Mouse (Mus musculus) hindbrain, embryonic 10.5 days (tissue): ENCODE data around the gene Crxos. TPM values are rescaled to one million over a fixed set of nuclear protein-coding genes. Genes with fewer than 3 reads are reported as not detected.

Experiments
- DNase-seq: peaks from one replicate; pipeline ENCODE4 v3.0.0-alpha.2; 2017; ENCODE audit warnings: low spot score
- H3K27ac ChIP-seq: fragments of 300-500 bp; sonication (generic); 2 replicates; pipeline ENCODE4 v1.5.1; 2016; ENCODE audit warnings: mild to moderate bottlenecking, moderate library complexity
- H3K27me3 ChIP-seq: fragments of 300-500 bp; sonication (generic); 2 replicates; pipeline ENCODE4 v1.6.1; 2016; ENCODE audit warnings: mild to moderate bottlenecking; ENCODE audit not compliant: poor library complexity, insufficient read depth, severe bottlenecking
- H3K36me3 ChIP-seq: fragments of 300-500 bp; sonication (generic); 2 replicates; pipeline ENCODE4 v1.6.1; 2016; ENCODE audit warnings: mild to moderate bottlenecking, moderate library complexity
- H3K4me1 ChIP-seq: fragments of 300-500 bp; sonication (generic); replicated peaks from 2 replicates; pipeline ENCODE4 v1.6.1; 2016; ENCODE audit warnings: mild to moderate bottlenecking
- H3K4me3 ChIP-seq: fragments of 300-500 bp; sonication (generic); 2 replicates; pipeline ENCODE4 v1.5.1; 2016; ENCODE audit warnings: mild to moderate bottlenecking, moderate library complexity
- H3K9me3 ChIP-seq: fragments of 300-500 bp; sonication (generic); 2 replicates; pipeline ENCODE4 v1.6.1; 2016; ENCODE audit warnings: mild to moderate bottlenecking, moderate library complexity
- WGBS: fragments of 180-500 bp; shearing (Covaris S2); methylation state at CpG from one replicate; pipeline ENCODE4 v1.1.7; 2016; 5-methylcytosine and 5-hydroxymethylcytosine counted together
- polyA plus RNA-seq: library from polyadenylated mRNA; unstranded; fragments of >200 nt; fragmentation: Nextera tagmentation; extraction: Ambion mirVana; gene quantifications from 2 replicates; pipeline ENCODE4 v1.2.1, GENCODE M21; 2016

The Crxos gene
- polyA plus RNA-seq = not detected in 2 replicates

DNA sequence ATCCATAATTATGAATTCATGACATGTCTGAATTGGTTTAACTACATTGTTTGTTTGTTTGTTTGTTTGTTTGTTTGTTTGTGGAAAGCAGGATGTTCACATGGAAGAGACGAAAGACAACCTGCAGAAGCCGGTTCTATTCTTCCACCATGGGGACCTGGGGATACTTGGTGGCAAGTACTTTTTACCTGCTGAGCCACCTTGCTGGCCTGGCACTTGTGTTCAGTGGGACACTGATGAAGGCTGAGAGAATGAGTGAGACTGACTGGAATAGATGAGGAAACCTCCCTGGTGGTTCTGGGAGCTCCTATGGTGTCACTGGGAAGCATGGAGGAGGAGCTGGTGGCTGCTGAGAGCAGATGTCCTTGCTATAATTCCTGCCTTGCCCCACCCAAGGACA lies at the start of gene Crxos:
Gene Crxos, plus strand, starts transcription at position 301 of the 400 bp plus-strand sequence.
- peaks cover 4% of the 10 kb centered on the region; the same call in 1 of the 2 replicates for H3K4me1 ChIP-seq
- no peak for DNase-seq
- no peak within 1 kb of the TSS for H3K4me3 ChIP-seq
- 84% methylated on average over 2 of the region's 2 CpGs for WGBS
- no peaks in the 10 kb centered on the region for H3K36me3 ChIP-seq
- H3K9me3 ChIP-seq = no peaks in the 10 kb centered on the region
- no peaks in the 10 kb centered on the region for H3K27me3 ChIP-seq
- no peak within 1 kb of the TSS for H3K27ac ChIP-seq

DNA sequence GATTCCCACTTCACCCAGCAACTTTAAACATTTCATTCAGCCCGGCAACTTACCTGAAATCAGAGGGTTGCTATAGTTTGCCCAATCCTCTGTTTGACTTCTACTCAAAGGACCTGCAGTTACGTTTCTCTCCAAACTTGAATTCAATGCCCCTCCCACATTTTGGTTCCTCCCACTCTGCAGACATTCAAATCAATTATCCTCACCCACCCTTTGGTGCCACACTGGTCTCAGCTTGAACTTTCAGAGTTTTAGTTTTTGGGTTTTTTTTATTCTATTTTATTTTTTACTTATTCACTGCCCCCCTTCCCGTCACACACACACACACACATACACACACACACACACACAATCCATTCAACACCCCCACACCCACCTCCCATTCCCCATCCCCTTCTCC lies 42.8 kb upstream of the Crxos start, which contains the start of gene Obox6:
Gene Obox6, minus strand, starts transcription at position 101 of the 400 bp plus-strand sequence.
- no peak for DNase-seq
- no peak within 1 kb of the TSS for H3K4me3 ChIP-seq
- peaks cover 58% of the 10 kb centered on the region for H3K9me3 ChIP-seq
- 83% methylated on average over 3 of the region's 3 CpGs for WGBS
- no peak within 1 kb of the TSS for H3K27ac ChIP-seq
- no peaks in the 10 kb centered on the region for H3K4me1 ChIP-seq
- no peaks in the 10 kb centered on the region for H3K36me3 ChIP-seq
- H3K27me3 ChIP-seq = no peaks in the 10 kb centered on the region

DNA sequence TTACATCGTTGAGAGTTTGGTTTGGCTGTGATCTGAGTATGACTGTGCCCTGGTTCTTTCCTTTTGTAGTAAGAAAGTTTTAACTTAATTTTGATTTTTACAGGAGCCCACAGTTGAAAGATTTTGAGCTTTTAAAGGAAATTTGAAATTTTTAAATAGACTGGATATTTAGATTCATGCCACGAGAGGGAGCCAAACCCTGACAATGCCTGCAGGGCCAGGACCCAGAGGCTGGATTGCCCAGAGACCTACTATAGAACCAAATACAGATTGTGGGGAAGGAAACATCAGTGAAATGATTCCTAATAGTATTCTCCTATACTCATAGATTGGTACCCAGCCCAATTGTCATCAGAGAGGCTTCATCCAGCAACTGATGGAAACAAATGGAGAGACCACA lies 22.8 kb upstream of the Crxos start:
- Histone ChIP-seq H3K36me3 (no peaks in the 10 kb centered on the region), H3K9me3 (peaks cover 8% of the 10 kb centered on the region; the same call in 1 of the 2 replicates), H3K4me3 (no peak overlapping the region), H3K27ac (no peak overlapping the region), H3K4me1 (no peaks in the 10 kb centered on the region), H3K27me3 (no peaks in the 10 kb centered on the region)
- DNase-seq = no peak
- 48% methylated on average over 2 of the region's 2 CpGs for WGBS

DNA sequence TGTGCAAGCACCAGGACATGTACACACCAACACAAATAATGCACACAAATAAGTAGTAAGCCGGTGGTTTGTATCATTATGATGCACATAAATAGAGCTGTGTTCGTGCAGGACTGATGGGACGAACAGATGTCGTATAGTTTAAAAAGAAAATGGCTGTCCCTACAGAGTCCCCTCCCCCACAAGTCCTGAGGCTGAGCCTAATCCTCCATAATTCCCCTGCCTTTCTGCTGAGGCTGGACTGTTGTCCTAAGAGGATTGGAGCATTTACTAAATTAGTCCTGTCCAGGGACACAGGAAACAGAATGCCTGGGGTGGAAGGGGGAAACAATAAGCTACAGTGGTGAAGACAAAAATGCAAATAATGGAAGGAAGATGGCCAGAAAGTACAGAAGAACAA lies 18.3 kb upstream of the Crxos start:
- peaks cover 9% of the 10 kb centered on the region; the same call in 1 of the 2 replicates for H3K9me3 ChIP-seq
- H3K27me3 ChIP-seq = no peaks in the 10 kb centered on the region
- no peak overlapping the region for H3K4me3 ChIP-seq
- WGBS = 75% methylated on average over 4 of the region's 4 CpGs
- no peak overlapping the region for H3K27ac ChIP-seq
- H3K4me1 ChIP-seq = no peaks in the 10 kb centered on the region
- no peak for DNase-seq
- no peaks in the 10 kb centered on the region for H3K36me3 ChIP-seq

DNA sequence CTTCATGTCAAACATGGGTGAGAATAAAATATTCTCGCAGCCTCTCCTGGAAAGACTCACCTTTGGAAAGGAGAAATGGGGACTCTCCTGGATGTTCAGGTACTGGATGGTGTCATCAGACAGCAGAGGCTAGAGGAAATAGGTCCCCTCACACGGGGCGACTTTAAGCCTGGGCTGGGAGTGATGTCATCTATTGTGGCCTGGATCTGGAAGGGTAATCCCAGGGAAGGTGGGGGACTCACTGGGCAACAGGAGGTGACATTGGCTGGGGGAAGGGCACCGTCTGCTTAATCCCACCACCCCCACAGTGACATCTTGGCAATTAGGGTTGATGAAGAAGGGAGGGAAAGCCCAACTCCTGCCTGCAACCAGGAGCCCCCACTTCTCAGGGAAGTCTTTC lies 2.7 kb upstream of the Crxos start, which contains the start of gene Crx:
Gene Crx, minus strand, starts transcription at position 213 of the 400 bp plus-strand sequence.
- no peaks in the 10 kb centered on the region for H3K36me3 ChIP-seq
- peaks cover 4% of the 10 kb centered on the region; the same call in 1 of the 2 replicates for H3K4me1 ChIP-seq
- H3K27ac ChIP-seq = no peak within 1 kb of the TSS
- peaks cover 5% of the 10 kb centered on the region; the same call in 1 of the 2 replicates for H3K9me3 ChIP-seq
- H3K27me3 ChIP-seq = no peaks in the 10 kb centered on the region
- no peak within 1 kb of the TSS for H3K4me3 ChIP-seq
- no peak for DNase-seq
- WGBS = 55% methylated on average over 4 of the region's 4 CpGs

DNA sequence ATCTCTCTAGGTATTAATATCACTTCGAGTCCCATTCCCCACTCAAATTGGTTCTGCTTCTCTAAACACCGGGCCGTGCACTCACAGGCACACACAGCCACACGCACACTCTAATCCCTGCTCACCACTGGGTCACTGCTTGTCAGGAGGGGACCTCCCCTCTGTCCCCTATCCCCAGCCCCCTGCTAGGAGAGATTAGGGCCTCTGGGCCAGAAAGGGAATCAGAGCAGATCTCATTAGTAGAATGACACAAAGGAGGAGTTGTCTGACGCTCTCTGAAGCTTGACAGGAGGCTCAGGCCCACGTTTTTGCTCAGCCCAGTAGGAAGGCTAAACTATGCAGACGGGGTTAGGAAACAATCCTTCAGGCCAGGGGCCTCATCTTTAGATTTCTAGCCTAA lies 1.0 kb upstream of the Crxos start:
- peak; percentile 5 for DNase-seq
- Histone ChIP-seq H3K4me3 (no peak overlapping the region), H3K27ac (no peak overlapping the region), H3K36me3 (no peaks in the 10 kb centered on the region), H3K27me3 (no peaks in the 10 kb centered on the region), H3K4me1 (peaks cover 4% of the 10 kb centered on the region; the same call in 1 of the 2 replicates), H3K9me3 (no peaks in the 10 kb centered on the region)
- whole genome bisulfite sequencing = 7% methylated on average over 7 of the region's 7 CpGs

DNA sequence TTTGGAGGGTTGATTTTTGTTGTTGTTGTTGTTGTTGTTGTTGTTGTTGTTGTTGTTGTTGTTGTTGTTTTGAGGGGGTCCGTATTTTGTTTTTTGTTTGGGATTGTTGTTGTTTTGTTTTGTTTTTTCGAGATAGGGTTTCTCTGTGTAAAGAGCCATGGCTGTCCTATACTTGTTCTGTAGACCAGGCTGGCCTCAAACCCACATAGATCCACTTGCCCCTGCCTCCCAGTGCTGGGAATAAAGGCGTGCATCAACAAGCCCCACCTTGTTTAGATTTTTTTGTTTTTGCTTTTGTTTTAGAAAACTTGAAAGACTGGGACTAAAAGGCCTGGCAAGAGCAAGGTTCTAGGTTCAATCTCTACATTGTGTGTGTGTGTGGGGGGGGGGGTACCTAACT lies 586 bp upstream of the Crxos start:
- H3K4me1 ChIP-seq = peaks cover 4% of the 10 kb centered on the region; the same call in 1 of the 2 replicates
- no peak for DNase-seq
- no peak overlapping the region for H3K4me3 ChIP-seq
- H3K9me3 ChIP-seq = no peaks in the 10 kb centered on the region
- WGBS = 64% methylated on average over 3 of the region's 3 CpGs
- H3K27me3 ChIP-seq = no peaks in the 10 kb centered on the region
- H3K36me3 ChIP-seq = no peaks in the 10 kb centered on the region
- no peak overlapping the region for H3K27ac ChIP-seq

DNA sequence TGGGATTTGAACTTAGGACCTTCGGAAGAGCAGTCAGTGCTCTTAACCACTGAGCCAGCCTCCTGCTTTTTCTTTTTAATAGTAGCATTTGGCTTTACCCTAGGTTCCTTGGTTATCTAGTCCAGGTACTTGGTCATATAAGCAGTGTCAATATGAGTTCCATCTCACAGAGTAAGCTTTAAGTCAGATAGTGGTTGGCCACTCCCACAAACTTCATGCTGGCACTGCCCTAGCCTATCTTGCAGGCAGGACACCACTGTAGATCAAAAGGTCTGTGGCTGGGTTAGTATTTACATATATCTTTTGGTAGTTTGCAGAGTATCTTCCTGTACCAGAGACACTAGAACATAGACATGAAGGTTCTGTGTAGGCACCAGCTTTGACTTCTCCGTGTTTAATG lies 1.7 kb downstream of the Crxos start:
- no peak for DNase-seq
- Histone ChIP-seq H3K36me3 (no peaks in the 10 kb centered on the region), H3K4me3 (no peak overlapping the region), H3K27me3 (no peaks in the 10 kb centered on the region), H3K9me3 (no peaks in the 10 kb centered on the region), H3K27ac (no peak overlapping the region), H3K4me1 (peaks cover 4% of the 10 kb centered on the region; the same call in 1 of the 2 replicates)
- 84% methylated on average over 2 of the region's 2 CpGs for WGBS

DNA sequence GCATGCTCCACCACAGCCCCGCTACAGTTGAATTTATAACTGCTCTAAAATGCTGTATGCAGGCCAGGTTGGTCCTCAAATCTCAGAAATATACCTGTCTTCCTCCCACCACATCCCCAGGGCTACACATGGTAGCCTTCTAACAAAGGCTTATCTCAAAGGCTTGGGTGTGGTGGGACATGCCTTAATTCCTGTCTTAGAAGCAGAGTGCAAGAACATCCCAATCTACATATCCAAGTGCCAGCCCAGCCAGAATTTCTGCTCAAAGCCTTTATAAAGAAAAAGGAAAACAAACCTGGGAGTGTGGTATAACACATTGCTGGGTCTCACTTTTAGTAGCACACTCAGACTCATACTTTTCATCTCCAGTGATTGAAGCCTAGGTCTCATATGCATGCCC lies 11.8 kb downstream of the Crxos start:
- H3K27ac ChIP-seq = no peak overlapping the region
- no peaks in the 10 kb centered on the region for H3K27me3 ChIP-seq
- no peak overlapping the region for H3K4me3 ChIP-seq
- no peaks in the 10 kb centered on the region for H3K4me1 ChIP-seq
- no peaks in the 10 kb centered on the region for H3K9me3 ChIP-seq
- DNase-seq = no peak
- H3K36me3 ChIP-seq = no peaks in the 10 kb centered on the region
- 83% methylated on average over 1 of the region's 1 CpGs for WGBS

DNA sequence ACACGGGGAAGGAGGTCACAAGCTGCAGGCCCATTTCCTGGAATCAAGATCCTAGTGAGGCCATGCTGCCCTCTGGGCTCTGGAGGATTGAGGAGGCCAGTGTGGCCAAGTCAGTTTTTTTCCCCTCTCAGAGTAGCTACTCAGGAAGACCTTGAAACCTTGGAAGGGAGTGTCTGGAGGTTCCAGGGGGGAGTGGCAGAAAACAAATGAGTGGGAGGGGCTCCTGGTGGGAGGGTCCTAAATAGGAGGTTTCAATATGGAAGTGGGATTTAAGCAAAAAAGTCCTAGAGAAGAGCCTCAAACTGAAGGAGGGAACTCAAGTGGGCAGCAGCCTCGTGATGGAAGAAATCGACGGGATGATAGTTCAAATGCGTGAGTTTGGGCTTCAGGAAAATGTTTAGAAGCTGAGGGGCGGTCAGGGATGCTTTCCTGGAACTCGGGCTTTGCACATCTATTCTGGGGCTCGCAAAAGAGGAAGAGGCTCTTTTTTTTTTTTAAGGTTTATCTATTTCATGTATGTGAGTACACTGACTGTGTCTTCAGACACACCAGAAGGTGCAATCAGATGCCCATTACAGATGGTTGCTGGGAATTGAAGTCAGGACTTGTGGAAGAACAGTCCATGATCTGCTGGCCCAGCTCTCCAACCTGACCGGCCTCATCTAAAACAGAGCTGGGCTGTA lies 19.1 kb downstream of the Crxos start:
- Histone ChIP-seq H3K4me3 (no peak overlapping the region), H3K27me3 (no peaks in the 10 kb centered on the region), H3K4me1 (no peaks in the 10 kb centered on the region), H3K36me3 (no peaks in the 10 kb centered on the region), H3K9me3 (no peaks in the 10 kb centered on the region), H3K27ac (no peak overlapping the region)
- 83% methylated on average over 9 of the region's 9 CpGs for WGBS
- no peak for DNase-seq

DNA sequence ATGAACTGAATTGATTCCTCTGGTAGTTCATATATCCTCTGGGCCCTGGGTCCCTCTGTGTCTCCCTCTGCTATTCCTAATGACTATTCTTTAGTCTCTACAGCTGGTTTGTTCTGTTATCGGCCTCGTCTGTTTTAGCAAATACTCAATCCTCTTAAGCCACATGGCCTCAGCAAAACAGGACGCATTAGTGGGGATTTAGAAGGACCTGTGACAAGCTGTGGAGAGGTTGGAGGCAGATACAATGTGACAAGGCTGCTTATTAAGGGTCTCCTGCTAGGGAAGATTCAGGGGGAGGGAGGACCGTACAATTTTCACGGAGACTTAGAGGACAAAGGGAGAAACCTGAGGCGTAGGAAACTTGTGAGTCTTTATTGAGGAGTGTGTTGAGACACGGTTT lies 23.4 kb downstream of the Crxos start:
- Histone ChIP-seq H3K27me3 (no peaks in the 10 kb centered on the region), H3K27ac (no peak overlapping the region), H3K4me3 (no peak overlapping the region), H3K36me3 (no peaks in the 10 kb centered on the region), H3K9me3 (no peaks in the 10 kb centered on the region), H3K4me1 (no peaks in the 10 kb centered on the region)
- DNase-seq = no peak
- WGBS = 80% methylated on average over 7 of the region's 7 CpGs

DNA sequence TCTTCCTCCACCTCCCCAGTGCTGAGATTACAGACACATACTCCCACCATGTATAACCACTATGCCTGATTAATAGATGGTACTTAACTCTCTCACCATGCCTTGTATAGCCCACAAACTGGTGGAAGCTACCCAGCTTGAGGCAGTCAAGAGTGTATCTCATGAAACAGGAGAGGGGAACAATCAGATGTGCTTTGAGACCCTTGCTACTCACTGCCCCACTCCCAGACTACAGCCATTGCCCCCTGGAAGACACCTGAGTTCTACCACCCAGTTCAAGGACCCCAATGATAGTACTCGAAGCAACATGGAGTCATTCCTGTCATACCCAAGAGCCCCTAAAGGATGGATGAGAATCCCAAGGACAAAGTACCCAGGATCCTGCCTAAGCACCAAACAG lies 24.2 kb downstream of the Crxos start:
- no peak overlapping the region for H3K4me3 ChIP-seq
- 88% methylated on average over 1 of the region's 1 CpGs for WGBS
- no peak overlapping the region for H3K27ac ChIP-seq
- no peaks in the 10 kb centered on the region for H3K4me1 ChIP-seq
- DNase-seq = no peak
- no peaks in the 10 kb centered on the region for H3K36me3 ChIP-seq
- no peaks in the 10 kb centered on the region for H3K27me3 ChIP-seq
- H3K9me3 ChIP-seq = no peaks in the 10 kb centered on the region

DNA sequence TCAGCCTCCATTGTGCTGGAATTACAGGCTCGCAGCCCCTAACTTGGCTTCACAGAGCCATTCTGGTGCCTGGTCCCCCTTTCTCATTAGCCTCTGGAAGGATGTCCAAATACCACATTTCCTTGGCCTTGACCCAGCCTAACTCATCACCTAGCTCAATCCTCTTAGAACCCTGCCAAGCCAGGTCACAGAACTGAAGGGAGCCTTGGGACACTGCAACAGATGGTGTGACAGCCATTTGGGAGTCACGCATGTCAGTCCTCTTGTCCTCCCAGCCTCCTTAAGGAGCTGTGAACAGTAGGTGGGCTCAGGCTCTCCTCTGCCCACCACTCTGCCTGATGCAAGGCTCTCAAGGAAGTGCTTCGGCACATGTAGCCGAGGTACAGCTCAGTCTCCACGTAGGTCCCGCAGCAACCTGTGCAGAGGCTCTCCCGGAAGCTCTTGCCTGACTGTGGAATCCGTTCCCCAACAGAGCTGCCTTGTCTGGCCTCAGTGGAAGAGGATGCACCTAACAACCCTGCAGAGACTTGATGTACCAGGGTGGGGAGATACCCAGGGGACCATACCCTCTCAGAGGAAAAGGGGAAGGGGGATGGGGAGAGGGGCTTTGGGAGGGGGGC lies 25.7 kb downstream of the Crxos start:
- no peak for DNase-seq
- no peaks in the 10 kb centered on the region for H3K36me3 ChIP-seq
- peaks cover 3% of the 10 kb centered on the region; the same call in 1 of the 2 replicates for H3K4me1 ChIP-seq
- H3K4me3 ChIP-seq = no peak overlapping the region
- WGBS = 73% methylated on average over 8 of the region's 8 CpGs
- no peaks in the 10 kb centered on the region for H3K9me3 ChIP-seq
- H3K27ac ChIP-seq = no peak overlapping the region
- no peaks in the 10 kb centered on the region for H3K27me3 ChIP-seq
